Mouse (Mus musculus) induced T-regulatory cell, adult 2 months (primary cell): ENCODE measurements around the gene Chaf1a.
"Not testable (repeated sequence)": the region's sequence is repeated elsewhere in the genome, so short reads cannot be mapped to it uniquely, and the experiment has no call there.

Source experiments
- DNase-seq: peaks from one replicate; pipeline ENCODE4 v3.0.0-alpha.2; 2012; ENCODE audit warnings: low read depth

Gene Chaf1a

GRCm38 (mm10) chr17:56092794-56093193 lies 52.6 kb downstream of the Chaf1a start:
- DNase-seq: no peak

- DNase-seq: no peak
These were observed 56.6 kb downstream of the Chaf1a start for GRCm38 (mm10) chr17:56096883-56097282.

- DNase-seq: no peak
These were observed 57.9 kb downstream of the Chaf1a start for GRCm38 (mm10) chr17:56098180-56098579.

GRCm38 (mm10) chr17:56098711-56099572 lies 58.7 kb downstream of the Chaf1a start:
- no peak for DNase-seq

- DNase-seq: no peak
These were observed 60.6 kb downstream of the Chaf1a start for GRCm38 (mm10) chr17:56100811-56101210.

GRCm38 (mm10) chr17:56102158-56102557 lies 61.9 kb downstream of the Chaf1a start:
- DNase-seq: no peak

GRCm38 (mm10) chr17:56102927-56103326 lies 62.7 kb downstream of the Chaf1a start:
- DNase-seq: no peak

- DNase-seq: no peak
These were observed 63.4 kb downstream of the Chaf1a start for GRCm38 (mm10) chr17:56103465-56104285.

GRCm38 (mm10) chr17:56104821-56105220 lies 64.6 kb downstream of the Chaf1a start:
- not testable (repeated sequence) for DNase-seq

- not testable (repeated sequence) for DNase-seq
These were observed 66.2 kb downstream of the Chaf1a start for GRCm38 (mm10) chr17:56106436-56106835.

GRCm38 (mm10) chr17:56106981-56107380 lies 66.7 kb downstream of the Chaf1a start:
- DNase-seq: no peak

- no peak for DNase-seq
These were observed 67.5 kb downstream of the Chaf1a start for GRCm38 (mm10) chr17:56107736-56108135.

GRCm38 (mm10) chr17:56108334-56109044 lies 68.2 kb downstream of the Chaf1a start:
- no peak for DNase-seq

- no peak for DNase-seq
These were observed 69.2 kb downstream of the Chaf1a start, which contains the start of gene Plin4 for GRCm38 (mm10) chr17:56109219-56110051. Plin4 (minus strand) TSS chr17:56109803.

GRCm38 (mm10) chr17:56110571-56110970 lies 70.3 kb downstream of the Chaf1a start:
- DNase-seq: no peak

- no peak for DNase-seq
These were observed 70.8 kb downstream of the Chaf1a start for GRCm38 (mm10) chr17:56111021-56111420.

- DNase-seq: peak; percentile 82
These were observed 71.6 kb downstream of the Chaf1a start for GRCm38 (mm10) chr17:56111864-56112263.

GRCm38 (mm10) chr17:56112743-56113142 lies 72.5 kb downstream of the Chaf1a start:
- no peak for DNase-seq

GRCm38 (mm10) chr17:56116193-56116592 lies 76.0 kb downstream of the Chaf1a start:
- DNase-seq: no peak

- peak; percentile 44 for DNase-seq
These were observed 77.0 kb downstream of the Chaf1a start, which contains the start of gene Plin5 for GRCm38 (mm10) chr17:56117251-56117710. Plin5 (minus strand) TSS chr17:56117596.

GRCm38 (mm10) chr17:56119431-56119830 lies 79.2 kb downstream of the Chaf1a start:
- DNase-seq: no peak
